Mouse (Mus musculus) CH12.LX (cell line): Measurements from ENCODE around the gene Lrp5.

ENCODE experiments used
- CTCF ChIP-seq, 2 experiments: IDR thresholded peaks in 1 of 2; conservative IDR thresholded peaks in 1 of 2; 2 replicates each; pipeline ENCODE4 v1.5.1; 2011 to 2012; ENCODE audit warnings: low read depth in 2 of 2, low read length in 2 of 2, improper control_type of control experiment in 1 of 2, inconsistent platforms in 1 of 2, mild to moderate bottlenecking in 1 of 2, moderate library complexity in 1 of 2
- KAT2A ChIP-seq: IDR thresholded peaks from 2 replicates; pipeline ENCODE4 v1.6.1; 2012; ENCODE audit warnings: low read length, improper control_type of control experiment, inconsistent platforms; ENCODE audit not compliant: insufficient replicate concordance
- MAFK ChIP-seq: IDR thresholded peaks from 2 replicates; pipeline ENCODE4 v1.6.1; 2011; ENCODE audit warnings: low read length, improper control_type of control experiment; ENCODE audit not compliant: insufficient replicate concordance
- MXI1 ChIP-seq: IDR thresholded peaks from 2 replicates; pipeline ENCODE4 v1.6.1; 2011; ENCODE audit warnings: mild to moderate bottlenecking, low read depth, low read length, improper control_type of control experiment
- POLR2A ChIP-seq: IDR thresholded peaks from 2 replicates; pipeline ENCODE4 v1.6.1; 2011; ENCODE audit warnings: low read depth, mild to moderate bottlenecking, improper control_type of control experiment, low read length
- POLR2AphosphoS2 ChIP-seq: IDR thresholded peaks from 2 replicates; pipeline ENCODE4 v1.6.1; 2011; ENCODE audit warnings: low read depth, low read length, improper control_type of control experiment
- ZMIZ1 ChIP-seq: IDR thresholded peaks from 2 replicates; pipeline ENCODE4 v1.6.1; 2012; ENCODE audit warnings: low read depth, mild to moderate bottlenecking, inconsistent platforms, low read length, improper control_type of control experiment

DNA sequence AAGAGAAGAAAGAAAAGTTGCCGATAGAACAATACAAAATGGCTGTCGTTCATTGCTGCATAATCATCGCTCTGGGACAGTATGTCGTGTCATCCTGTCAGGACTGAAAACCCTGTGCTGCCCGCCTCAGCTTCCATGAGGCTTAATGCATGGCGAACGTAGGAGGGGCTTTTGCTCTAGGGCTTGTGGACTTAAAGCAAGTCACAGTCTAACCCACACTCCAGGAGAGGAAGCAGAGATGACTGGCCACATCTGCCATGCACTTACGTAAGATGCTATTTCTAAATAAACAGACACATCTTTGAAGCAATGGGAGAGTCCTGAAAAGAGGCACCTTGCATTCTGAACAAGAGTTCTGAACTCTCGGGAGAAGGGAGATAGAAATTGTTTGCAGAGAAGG, 36.8 kb upstream of the Lrp5 start:
- TF ChIP-seq CTCF (conservative IDR thresholded peaks at IDR 0.05 in 1 of 2, IDR thresholded peaks at IDR 0.05 in 1 of 2; ENCODE audit: low read depth in 2 of 2, low read length in 2 of 2) (no peak), MXI1 (no peak), ZMIZ1 (no peak), KAT2A (no peak), MAFK (no peak), POLR2AphosphoS2 (no peak), POLR2A (no peak)
